Mouse (Mus musculus): ENCODE data around the gene Mpnd. TPM values are rescaled to one million over a fixed set of nuclear protein-coding genes. Genes with fewer than 3 reads are reported as not detected.

Mpnd gene
- polyA plus RNA-seq, 1 experiment from 2014 or later: 17.5 TPM

DNA sequence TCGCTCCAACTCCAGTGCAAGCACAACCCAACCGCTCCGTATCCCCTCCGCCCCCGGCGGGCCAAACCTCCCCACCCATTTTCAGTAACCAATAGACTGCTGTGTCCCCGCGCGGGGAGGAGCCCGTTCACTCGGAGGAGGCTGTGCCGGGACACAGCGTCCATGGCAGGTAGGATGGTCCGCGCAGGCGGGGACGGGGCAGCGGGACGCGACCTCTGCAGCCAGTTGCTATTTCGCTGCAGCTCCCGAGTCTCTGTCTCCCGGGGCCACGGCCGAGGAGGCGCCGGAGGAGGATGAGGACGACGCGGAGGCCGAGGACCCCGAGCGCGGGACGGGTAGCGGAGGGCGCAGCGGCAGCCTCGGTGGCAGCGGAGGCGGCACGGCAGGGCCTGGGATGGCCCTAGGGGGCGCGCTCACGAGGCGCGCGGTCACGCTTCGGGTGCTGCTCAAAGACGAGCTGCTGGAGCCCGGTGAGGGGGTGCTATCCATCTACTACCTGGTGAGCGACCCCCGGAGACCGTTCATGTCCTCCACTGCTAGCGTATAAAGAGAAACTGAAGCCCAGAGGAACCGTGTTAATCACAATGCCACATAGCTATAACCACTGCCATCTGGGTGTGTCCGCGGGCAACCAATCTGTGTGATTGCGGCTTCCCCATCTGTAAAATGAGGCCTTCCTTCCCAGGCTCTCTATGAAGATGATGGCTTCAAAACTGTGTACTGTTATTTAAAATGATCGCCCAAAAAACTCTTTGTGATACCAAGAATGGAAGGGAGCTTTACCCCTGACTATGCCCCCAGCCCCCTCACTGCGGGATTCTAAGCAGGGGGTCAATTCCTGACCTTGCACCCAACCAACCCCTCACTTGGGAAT, 3.8 kb downstream of the Mpnd start:
- Histone ChIP-seq H3K36me3 (replicated peaks; ENCODE audit: insufficient read depth, low read length) (peaks cover 11% of the 10 kb centered on the region), H3K27ac (ENCODE audit: low read depth) (peak overlapping the region; percentile 79), H3K4me3 (ENCODE audit: low read depth, low read length) (peak overlapping the region; percentile 79), H3K27me3 (ENCODE audit: insufficient read depth, low read length) (no peaks in the 10 kb centered on the region), H3K4me1 (ENCODE audit: insufficient read depth) (peaks cover 28% of the 10 kb centered on the region), H3K9me3 (ENCODE audit: low read length) (no peaks in the 10 kb centered on the region), H3K4me2 (ENCODE audit: low read depth, low read length) (peak overlapping the region; percentile 98), H3K9ac (replicated peaks) (peak overlapping the region; percentile 68)
- peak; percentile 87 for ATAC-seq
- TF ChIP-seq EP300 (IDR thresholded peaks at IDR 0.05; ENCODE audit: low read depth) (no peak), CTCF (IDR thresholded peaks at IDR 0.05; ENCODE audit: low read depth) (peak; percentile 61)
- WGBS (ENCODE audit: insufficient replicate concordance): 1% methylated on average over 50 of the region's 62 CpGs
- DNase-seq: peak; percentile 91

DNA sequence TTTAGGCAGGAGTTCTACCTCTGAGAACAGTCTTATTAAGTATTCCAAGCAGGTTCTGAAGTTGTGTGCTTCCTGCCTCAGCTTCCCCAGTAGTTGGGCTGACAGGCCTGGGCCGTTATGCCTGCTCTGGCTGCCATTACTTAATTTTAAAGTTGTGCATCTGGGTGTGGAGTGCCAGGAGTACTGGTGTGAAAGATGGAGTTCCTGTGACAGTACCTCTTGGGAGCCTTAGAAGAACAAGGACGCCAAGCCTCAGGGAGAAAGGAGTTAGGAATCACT, 4.4 kb downstream of the Mpnd start:
- no peak for DNase-seq
- Histone ChIP-seq H3K4me2 (ENCODE audit: low read depth, low read length) (peak overlapping the region; percentile 98), H3K4me3 (ENCODE audit: low read depth, low read length) (peak overlapping the region; percentile 79), H3K27ac (ENCODE audit: low read depth) (no peak overlapping the region), H3K36me3 (replicated peaks; ENCODE audit: insufficient read depth, low read length) (peaks cover 11% of the 10 kb centered on the region), H3K4me1 (ENCODE audit: insufficient read depth) (peaks cover 28% of the 10 kb centered on the region), H3K27me3 (ENCODE audit: insufficient read depth, low read length) (no peaks in the 10 kb centered on the region), H3K9ac (replicated peaks) (peak overlapping the region; percentile 31; the same call in 1 of the 2 replicates), H3K9me3 (ENCODE audit: low read length) (no peaks in the 10 kb centered on the region)
- 56% methylated on average over 2 of the region's 2 CpGs for WGBS (ENCODE audit: insufficient replicate concordance)
- ATAC-seq: no peak
- TF ChIP-seq CTCF (IDR thresholded peaks at IDR 0.05; ENCODE audit: low read depth): 0 out of 2 replicates have a peak, but pooled peaks have one; percentile 1
- no peak for TF ChIP-seq EP300 (IDR thresholded peaks at IDR 0.05; ENCODE audit: low read depth)

GRCm38 (mm10) chr17:56010255-56010654, 4.7 kb downstream of the Mpnd start:
- H3K4me1 ChIP-seq (ENCODE audit: insufficient read depth): peaks cover 27% of the 10 kb centered on the region
- no peaks in the 10 kb centered on the region for H3K9me3 ChIP-seq (ENCODE audit: low read length)
- no peak for TF ChIP-seq EP300 (IDR thresholded peaks at IDR 0.05; ENCODE audit: low read depth)
- H3K36me3 ChIP-seq (replicated peaks; ENCODE audit: insufficient read depth, low read length): peaks cover 13% of the 10 kb centered on the region
- H3K27ac ChIP-seq (ENCODE audit: low read depth): no peak overlapping the region
- H3K27me3 ChIP-seq (ENCODE audit: insufficient read depth, low read length): no peaks in the 10 kb centered on the region
- H3K4me3 ChIP-seq (ENCODE audit: low read depth, low read length): no peak overlapping the region
- 68% methylated on average over 14 of the region's 14 CpGs for WGBS (ENCODE audit: insufficient replicate concordance)
- no peak for ATAC-seq
- DNase-seq: no peak
- peak overlapping the region; percentile 31; the same call in 1 of the 2 replicates for H3K9ac ChIP-seq (replicated peaks)
- H3K4me2 ChIP-seq (ENCODE audit: low read depth, low read length): peak overlapping the region; percentile 98

- Histone ChIP-seq H3K9ac (replicated peaks) (no peak overlapping the region), H3K27ac (ENCODE audit: low read depth) (no peak overlapping the region), H3K36me3 (replicated peaks; ENCODE audit: insufficient read depth, low read length) (peaks cover 17% of the 10 kb centered on the region), H3K4me2 (ENCODE audit: low read depth, low read length) (peak overlapping the region; percentile 98), H3K9me3 (ENCODE audit: low read length) (no peaks in the 10 kb centered on the region), H3K4me3 (ENCODE audit: low read depth, low read length) (no peak overlapping the region), H3K4me1 (ENCODE audit: insufficient read depth) (peaks cover 26% of the 10 kb centered on the region), H3K27me3 (ENCODE audit: insufficient read depth, low read length) (no peaks in the 10 kb centered on the region)
- TF ChIP-seq CTCF (IDR thresholded peaks at IDR 0.05; ENCODE audit: low read depth): peak; percentile 98
- no peak for TF ChIP-seq EP300 (IDR thresholded peaks at IDR 0.05; ENCODE audit: low read depth)
- ATAC-seq (no peak), DNase-seq (peak; percentile 88)
- WGBS (ENCODE audit: insufficient replicate concordance): 9% methylated on average over 9 of the region's 9 CpGs
Observed at GRCm38 (mm10) chr17:56010681-56011080, 5.2 kb downstream of the Mpnd start.

GRCm38 (mm10) chr17:56011441-56011840, 5.9 kb downstream of the Mpnd start:
- Histone ChIP-seq H3K9ac (replicated peaks) (no peak overlapping the region), H3K27ac (ENCODE audit: low read depth) (no peak overlapping the region), H3K4me2 (ENCODE audit: low read depth, low read length) (no peak overlapping the region), H3K4me1 (ENCODE audit: insufficient read depth) (peaks cover 26% of the 10 kb centered on the region), H3K4me3 (ENCODE audit: low read depth, low read length) (no peak overlapping the region), H3K36me3 (replicated peaks; ENCODE audit: insufficient read depth, low read length) (peaks cover 25% of the 10 kb centered on the region), H3K27me3 (ENCODE audit: insufficient read depth, low read length) (no peaks in the 10 kb centered on the region), H3K9me3 (ENCODE audit: low read length) (no peaks in the 10 kb centered on the region)
- 85% methylated on average over 7 of the region's 7 CpGs for WGBS (ENCODE audit: insufficient replicate concordance)
- DNase-seq (no peak), ATAC-seq (no peak)
- TF ChIP-seq CTCF (IDR thresholded peaks at IDR 0.05; ENCODE audit: low read depth) (no peak), EP300 (IDR thresholded peaks at IDR 0.05; ENCODE audit: low read depth) (no peak)

- 89% methylated on average over 9 of the region's 9 CpGs for WGBS (ENCODE audit: insufficient replicate concordance)
- no peaks in the 10 kb centered on the region for H3K9me3 ChIP-seq (ENCODE audit: low read length)
- H3K36me3 ChIP-seq (replicated peaks; ENCODE audit: insufficient read depth, low read length): peaks cover 60% of the 10 kb centered on the region
- no peak overlapping the region for H3K27ac ChIP-seq (ENCODE audit: low read depth)
- H3K4me3 ChIP-seq (ENCODE audit: low read depth, low read length): no peak overlapping the region
- TF ChIP-seq CTCF (IDR thresholded peaks at IDR 0.05; ENCODE audit: low read depth) (no peak), EP300 (IDR thresholded peaks at IDR 0.05; ENCODE audit: low read depth) (no peak)
- H3K9ac ChIP-seq (replicated peaks): no peak overlapping the region
- no peak overlapping the region for H3K4me2 ChIP-seq (ENCODE audit: low read depth, low read length)
- DNase-seq (no peak), ATAC-seq (no peak)
- no peaks in the 10 kb centered on the region for H3K27me3 ChIP-seq (ENCODE audit: insufficient read depth, low read length)
- peaks cover 6% of the 10 kb centered on the region for H3K4me1 ChIP-seq (ENCODE audit: insufficient read depth)
Observed at GRCm38 (mm10) chr17:56015293-56015692, 9.8 kb downstream of the Mpnd start.
